Mouse (Mus musculus) C2C12 (cell line): ENCODE data around the gene Iqca. TPM values are rescaled to one million over a fixed set of nuclear protein-coding genes. Genes with fewer than 3 reads are reported as not detected.

Experiments used
- H3K27me3 ChIP-seq: one replicate; pipeline ENCODE4 v1.6.1; 2011; ENCODE audit not compliant: control insufficient read depth, insufficient read depth, insufficient read length
- H3K36me3 ChIP-seq: one replicate; pipeline ENCODE4 v1.6.1; 2011; ENCODE audit not compliant: control insufficient read depth, insufficient read depth
- H3K4me3 ChIP-seq: one replicate; pipeline ENCODE4 v1.5.1; 2011; ENCODE audit warnings: mild to moderate bottlenecking, control low read depth; ENCODE audit not compliant: poor library complexity, insufficient read depth, severe bottlenecking
- H3K79me2 ChIP-seq: one replicate; pipeline ENCODE4 v1.6.1; 2011; ENCODE audit not compliant: control insufficient read depth, insufficient read depth
- H3K79me3 ChIP-seq: one replicate; pipeline ENCODE4 v1.6.1; 2011; ENCODE audit warnings: low read depth, control low read depth
- H3ac ChIP-seq: one replicate; pipeline ENCODE3; 2011; ENCODE audit warnings: low read depth; ENCODE audit not compliant: control insufficient read depth, insufficient read length
- CEBPB ChIP-seq: IDR thresholded peaks from one replicate; pipeline ENCODE4 v1.6.1; 2011; ENCODE audit warnings: low read depth, mild to moderate bottlenecking, control low read depth, moderate library complexity
- CTCF ChIP-seq: IDR thresholded peaks from one replicate; pipeline ENCODE4 v1.5.1; 2011; ENCODE audit not compliant: control insufficient read depth, insufficient read depth, insufficient read length
- FOSL1 ChIP-seq: IDR thresholded peaks from one replicate; pipeline ENCODE4 v1.8.0; 2011; ENCODE audit warnings: mild to moderate bottlenecking, low read length; ENCODE audit not compliant: poor library complexity, insufficient read depth, severe bottlenecking
- MAX ChIP-seq: IDR thresholded peaks from one replicate; pipeline ENCODE4 v1.6.1; 2011; ENCODE audit warnings: mild to moderate bottlenecking, control low read depth
- MYOD1 ChIP-seq: IDR thresholded peaks from one replicate; pipeline ENCODE4 v1.6.1; 2011; ENCODE audit warnings: low read depth; ENCODE audit not compliant: control insufficient read depth, insufficient read length
- MYOG ChIP-seq: IDR thresholded peaks from one replicate; pipeline ENCODE4 v1.6.1; 2011; ENCODE audit not compliant: control insufficient read depth, insufficient read length; ENCODE audit errors: extremely low read depth
- USF1 ChIP-seq: IDR thresholded peaks from one replicate; pipeline ENCODE4 v1.6.1; 2011; ENCODE audit warnings: low read depth, mild to moderate bottlenecking, control low read depth, moderate library complexity
- polyA plus RNA-seq: library from polyadenylated mRNA; unstranded; fragments of >200 nt; fragmentation: generic; extraction: Trizol; gene quantifications from one replicate; pipeline ENCODE4 v1.2.1, GENCODE M21; 2012; ENCODE audit warnings: missing spikeins

The Iqca gene
- polyA plus RNA-seq, 1 experiment: not detected

DNA sequence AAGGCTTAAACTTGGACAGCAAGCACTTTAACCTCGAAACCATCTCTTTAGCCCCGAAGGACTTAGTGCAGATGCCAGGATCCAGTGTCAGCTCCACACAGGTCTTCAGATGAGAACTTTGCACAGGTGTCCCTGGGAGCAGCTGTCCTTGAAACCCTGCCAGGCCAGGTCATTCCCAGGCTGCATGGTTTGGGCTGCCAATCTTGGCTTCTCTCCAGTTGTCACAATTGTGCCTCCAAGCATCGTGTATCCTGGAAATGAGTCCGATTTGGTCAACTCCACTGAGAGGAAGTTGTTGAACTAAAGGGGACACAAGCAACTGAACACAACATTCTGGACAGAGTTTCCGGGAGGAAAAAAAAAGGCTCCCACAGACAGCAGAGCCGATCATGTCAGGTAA, 8.4 kb upstream of the Iqca start:
- Histone ChIP-seq H3ac (no peak overlapping the region), H3K79me2 (no peaks in the 10 kb centered on the region), H3K27me3 (no peaks in the 10 kb centered on the region), H3K79me3 (no peaks in the 10 kb centered on the region), H3K36me3 (no peaks in the 10 kb centered on the region), H3K4me3 (no peak overlapping the region)
- no peak for TF ChIP-seq FOSL1
- peak; percentile 70 for TF ChIP-seq MYOD1

DNA sequence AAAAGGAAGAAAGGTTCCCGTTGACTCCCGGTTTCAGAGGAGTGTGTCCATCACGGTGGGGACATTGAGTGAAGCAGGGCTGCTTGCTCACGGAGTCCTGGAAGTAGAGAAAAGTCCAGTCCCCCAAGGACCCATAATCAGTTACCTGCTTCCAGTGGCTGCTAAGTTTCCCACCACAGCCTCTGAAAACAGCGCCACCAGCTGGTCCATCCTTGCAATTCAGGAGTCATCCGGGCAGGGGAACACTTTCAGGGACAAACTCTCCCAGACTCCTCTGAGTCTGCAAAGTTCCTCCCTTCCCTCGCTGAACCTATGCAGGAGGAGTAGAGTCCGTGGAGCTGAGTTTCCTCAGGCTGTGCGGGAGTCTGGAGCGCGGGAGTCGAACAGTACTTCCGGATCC, 6.7 kb upstream of the Iqca start:
- no peaks in the 10 kb centered on the region for H3K36me3 ChIP-seq
- no peak overlapping the region for H3K4me3 ChIP-seq
- TF ChIP-seq USF1 (no peak), MYOD1 (no peak), CEBPB (no peak), MYOG (no peak), FOSL1 (no peak), CTCF (no peak), MAX (no peak)
- H3K27me3 ChIP-seq: no peaks in the 10 kb centered on the region
- no peaks in the 10 kb centered on the region for H3K79me3 ChIP-seq
- no peaks in the 10 kb centered on the region for H3K79me2 ChIP-seq
- no peak overlapping the region for H3ac ChIP-seq

DNA sequence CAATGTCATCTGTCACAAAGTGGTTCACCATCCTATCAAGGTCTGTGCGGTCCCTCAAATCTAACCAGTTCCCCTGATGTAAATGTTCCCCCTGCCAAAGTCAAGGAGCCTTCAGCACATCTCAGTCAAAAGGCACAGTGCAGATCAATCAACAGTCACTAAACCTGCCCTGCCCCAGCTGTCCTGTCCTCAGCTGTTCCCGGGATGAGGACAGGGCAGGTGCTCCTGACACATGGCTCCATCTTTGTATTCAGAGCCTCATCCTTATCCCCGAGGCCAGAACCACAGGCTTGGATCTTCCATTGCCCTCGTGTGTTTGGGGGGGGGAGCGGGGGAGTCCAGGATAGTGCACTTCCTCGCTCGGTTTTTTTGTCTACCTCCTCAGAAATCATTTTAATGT, 3.4 kb upstream of the Iqca start:
- H3ac ChIP-seq: no peak overlapping the region
- no peaks in the 10 kb centered on the region for H3K79me3 ChIP-seq
- no peaks in the 10 kb centered on the region for H3K36me3 ChIP-seq
- no peak for TF ChIP-seq CTCF
- no peak for TF ChIP-seq MYOD1
- no peak for TF ChIP-seq MYOG
- no peak for TF ChIP-seq MAX
- H3K79me2 ChIP-seq: no peaks in the 10 kb centered on the region
- H3K27me3 ChIP-seq: no peaks in the 10 kb centered on the region
- no peak overlapping the region for H3K4me3 ChIP-seq

DNA sequence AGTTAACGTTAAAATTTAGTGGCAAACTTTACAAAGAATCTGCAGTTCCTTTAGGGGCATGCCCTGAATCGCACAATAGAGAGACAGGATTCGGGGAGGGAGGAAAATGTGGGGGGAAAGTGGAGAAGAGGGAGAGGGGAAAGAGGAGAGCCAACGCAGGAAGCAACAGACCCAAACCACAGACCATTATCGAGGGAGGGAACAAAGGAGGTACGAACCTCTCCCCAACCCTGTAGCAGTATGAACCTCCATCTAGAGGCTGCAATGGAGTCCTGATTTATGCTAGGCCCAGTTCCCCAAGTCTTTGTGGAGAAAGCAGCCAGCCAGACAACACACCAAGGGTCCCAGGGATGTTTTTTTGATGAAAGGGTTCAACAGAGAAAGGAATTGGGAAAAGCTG, 586 bp upstream of the Iqca start:
- Histone ChIP-seq H3K4me3 (no peak overlapping the region), H3K27me3 (no peaks in the 10 kb centered on the region), H3K36me3 (no peaks in the 10 kb centered on the region), H3K79me2 (no peaks in the 10 kb centered on the region), H3ac (no peak overlapping the region), H3K79me3 (no peaks in the 10 kb centered on the region)
- TF ChIP-seq MAX (no peak), MYOD1 (no peak), FOSL1 (no peak), USF1 (no peak), MYOG (no peak)

DNA sequence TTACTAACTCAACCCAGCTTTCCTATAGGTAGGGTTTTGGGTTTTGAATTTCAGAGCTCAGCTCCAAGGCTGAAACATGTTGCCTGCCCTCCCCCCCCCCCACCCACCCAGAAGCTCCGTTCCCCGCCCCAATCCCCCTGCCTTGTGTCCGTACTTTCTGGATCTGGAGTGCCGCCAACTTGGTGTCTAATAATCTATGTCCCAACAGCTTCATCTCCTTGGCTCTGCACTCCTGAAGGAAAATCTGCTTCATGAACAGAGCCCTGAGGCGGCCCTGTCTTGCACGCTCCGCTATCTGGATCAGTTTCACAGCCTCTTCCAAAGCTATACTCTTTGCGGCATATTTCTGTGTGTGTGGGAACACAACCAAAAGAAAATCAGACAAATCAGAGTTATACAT, 13.5 kb downstream of the Iqca start:
- H3K79me2 ChIP-seq: no peaks in the 10 kb centered on the region
- H3K79me3 ChIP-seq: no peaks in the 10 kb centered on the region
- no peak for TF ChIP-seq MYOD1
- no peak overlapping the region for H3K4me3 ChIP-seq
- H3K27me3 ChIP-seq: no peaks in the 10 kb centered on the region
- H3K36me3 ChIP-seq: no peaks in the 10 kb centered on the region
- no peak overlapping the region for H3ac ChIP-seq

DNA sequence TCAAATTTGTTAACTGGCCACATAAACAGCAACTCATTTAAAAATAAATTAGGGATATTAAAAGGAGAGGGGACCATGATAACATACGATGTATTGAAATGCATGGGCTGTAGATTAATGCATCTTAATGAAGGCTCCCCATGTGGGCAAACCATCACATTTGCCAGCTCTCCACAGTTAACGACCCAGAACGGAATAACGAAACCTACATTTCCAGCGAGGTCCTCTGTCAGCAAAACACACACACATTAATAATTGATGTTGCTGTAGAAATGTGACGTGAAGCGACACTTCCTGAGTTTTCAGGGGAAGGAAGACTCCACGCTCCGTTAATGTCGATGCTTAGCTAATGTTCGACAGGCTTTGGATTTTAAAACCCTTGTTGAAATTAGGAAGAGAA, 20.8 kb downstream of the Iqca start:
- Histone ChIP-seq H3ac (no peak overlapping the region), H3K36me3 (no peaks in the 10 kb centered on the region), H3K79me2 (no peaks in the 10 kb centered on the region), H3K27me3 (no peaks in the 10 kb centered on the region), H3K79me3 (no peaks in the 10 kb centered on the region), H3K4me3 (no peak overlapping the region)
- TF ChIP-seq CTCF (no peak), MAX (no peak), USF1 (no peak), MYOG (no peak), CEBPB (no peak), MYOD1 (no peak), FOSL1 (no peak)

DNA sequence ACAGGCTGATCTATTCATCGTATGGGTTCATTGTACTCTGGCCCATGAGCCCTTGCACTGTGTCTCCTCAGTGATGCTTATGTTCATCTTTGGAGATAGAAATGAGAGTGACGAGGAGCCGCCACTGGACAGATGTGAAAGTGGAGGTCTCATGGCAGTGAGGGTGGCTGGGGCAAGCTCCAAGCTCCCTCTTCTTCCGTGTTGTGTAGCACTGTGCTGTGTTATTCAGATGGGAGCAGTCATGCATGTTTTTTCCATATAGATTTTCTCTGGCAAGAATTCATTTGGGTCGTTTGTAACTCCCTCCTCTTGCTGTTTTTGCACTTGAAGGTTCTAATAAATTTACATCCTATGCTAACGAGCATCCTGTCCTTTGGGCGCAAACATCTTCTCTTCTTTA, 21.2 kb downstream of the Iqca start:
- H3K27me3 ChIP-seq: no peaks in the 10 kb centered on the region
- no peaks in the 10 kb centered on the region for H3K79me2 ChIP-seq
- no peak for TF ChIP-seq CEBPB

More for the DNA sequence above, 21.2 kb downstream of the Iqca start:
- no peaks in the 10 kb centered on the region for H3K79me3 ChIP-seq
- H3ac ChIP-seq: no peak overlapping the region
- no peak overlapping the region for H3K4me3 ChIP-seq
- no peaks in the 10 kb centered on the region for H3K36me3 ChIP-seq
